Mouse (Mus musculus) cerebellum, adult 11-12 months (tissue): Measurements from ENCODE around the gene Olfr891.
"Not testable (repeated sequence)": the region's sequence is repeated elsewhere in the genome, so short reads cannot be mapped to it uniquely, and the experiment has no call there.

Experiments
- DNase-seq: peaks from one replicate; pipeline ENCODE4 v3.0.0; 2022

Gene Olfr891

DNA sequence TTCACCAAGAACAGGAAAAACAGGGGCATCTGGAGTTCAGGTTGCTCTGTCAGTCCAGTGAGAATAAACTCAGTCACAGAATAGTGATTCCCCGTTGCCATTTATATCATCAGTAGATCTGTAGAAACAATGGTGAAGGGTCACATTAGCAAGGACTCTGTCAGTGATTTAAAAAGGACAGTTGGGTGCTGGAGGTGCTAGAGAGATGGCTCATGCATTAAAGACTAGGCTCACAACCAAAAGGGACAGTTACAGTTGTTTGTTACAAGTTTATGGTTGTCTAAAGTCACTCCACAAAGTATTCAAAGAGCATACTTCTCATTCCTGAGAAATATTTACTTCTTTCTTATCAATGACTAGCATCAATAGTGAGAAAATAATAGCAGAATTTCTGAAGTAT, at the start of gene Olfr891:
Gene Olfr891, minus strand, starts transcription at position 101 of the 400 bp plus-strand sequence.
- DNase-seq, result no peak

DNA sequence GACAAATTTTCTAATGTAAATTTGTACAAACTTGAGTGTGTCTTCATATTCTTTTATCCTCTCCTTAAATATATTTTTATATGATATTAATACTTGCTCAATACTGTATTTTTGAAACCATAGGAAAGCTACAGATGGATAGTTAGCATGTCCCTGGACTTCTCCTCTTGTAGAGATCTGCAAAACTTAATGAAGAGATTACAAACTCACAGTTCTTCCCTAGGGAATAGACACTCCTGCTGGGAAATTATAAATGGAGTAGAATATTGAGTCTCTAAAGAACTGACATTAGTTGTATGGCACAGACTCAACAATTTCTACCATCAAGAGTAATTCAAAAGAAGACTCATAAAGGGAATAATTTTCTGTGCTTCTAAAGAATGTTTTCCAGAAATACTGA, 37.1 kb upstream of the Olfr891 start, which contains the start of gene Olfr894:
Gene Olfr894, plus strand, starts transcription at position 301 of the 400 bp plus-strand sequence.
- DNase-seq, result no peak

DNA sequence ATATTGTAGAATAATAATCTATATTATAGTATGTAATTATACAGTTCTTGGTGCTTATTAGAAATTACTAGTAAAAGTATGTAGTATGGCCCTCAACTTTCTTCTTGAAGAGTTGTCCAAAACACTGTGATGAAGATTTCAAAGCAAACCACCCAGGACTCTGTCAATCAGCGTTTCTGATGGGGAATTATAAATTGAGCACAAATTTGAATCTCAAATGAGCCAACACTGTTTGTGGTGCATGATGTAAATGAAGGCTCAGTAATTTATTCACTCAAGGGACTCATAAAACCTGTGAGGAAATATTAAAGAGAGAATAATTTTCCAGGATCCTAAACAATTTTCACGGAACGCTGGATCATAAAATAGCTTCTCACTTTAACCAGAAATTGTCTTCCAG, 27.4 kb upstream of the Olfr891 start, which contains the start of gene Olfr893:
Gene Olfr893, plus strand, starts transcription at position 301 of the 400 bp plus-strand sequence.
- no peak for DNase-seq

DNA sequence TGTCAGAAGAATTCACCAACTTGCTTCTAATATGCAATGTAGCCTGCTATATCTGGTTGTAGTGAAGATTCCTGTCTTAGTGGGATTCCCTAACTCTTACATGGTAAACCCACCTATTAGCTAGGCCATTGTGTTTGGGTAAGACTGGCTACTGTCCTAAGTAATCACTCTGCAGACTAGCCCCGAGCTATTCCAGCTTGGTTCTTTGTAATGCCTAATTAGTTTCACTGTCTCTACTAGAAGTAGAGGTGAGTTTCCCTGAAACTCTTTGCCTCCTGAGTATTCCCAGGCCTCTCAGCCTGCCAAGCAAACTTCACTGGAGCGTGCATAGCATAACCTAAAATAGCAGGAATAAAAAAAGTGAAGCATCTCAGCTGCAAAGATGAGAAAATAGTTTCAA, 12.3 kb downstream of the Olfr891 start:
- DNase-seq, result not testable (repeated sequence)

DNA sequence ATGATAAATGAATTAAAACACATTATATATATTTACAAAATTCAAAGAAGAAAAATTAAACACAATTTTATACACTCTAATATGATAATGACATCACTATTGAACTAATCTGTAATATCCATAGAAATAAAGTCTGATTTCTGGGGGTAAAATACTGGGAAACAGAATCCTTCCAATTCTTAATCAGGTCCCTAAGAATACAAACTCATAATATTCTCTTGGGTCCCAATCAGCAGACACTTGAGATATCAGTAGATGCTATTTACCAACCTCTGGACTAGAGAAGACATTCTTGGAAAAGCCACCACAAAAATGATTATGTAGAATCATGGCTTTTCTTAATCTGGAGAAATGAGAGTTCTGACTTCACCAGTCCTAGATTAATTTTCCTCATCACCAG, 38.4 kb downstream of the Olfr891 start, which contains the start of gene Olfr890:
Gene Olfr890, plus strand, starts transcription at position 301 of the 400 bp plus-strand sequence.
- DNase-seq, result no peak
